Mouse (Mus musculus): Measurements from ENCODE around the gene Nadk2. TPM values are rescaled to one million over a fixed set of nuclear protein-coding genes. Genes with fewer than 3 reads are reported as not detected.

Nadk2 gene
- polyA plus RNA-seq, 1 experiment from 2014 or later, result 13.7 TPM

GRCm38 (mm10) chr15:9106303-9107074 lies 35.4 kb downstream of the Nadk2 start:
- no peak for ATAC-seq (ENCODE audit: low FRiP score, low TSS enrichment)
- TF ChIP-seq EP300 (optimal IDR thresholded peaks at IDR 0.05) (no peak), CTCF (IDR thresholded peaks at IDR 0.05; ENCODE audit: low read depth) (no peak)
- Histone ChIP-seq H3K36me3 (ENCODE audit: control insufficient read depth, insufficient read depth, low read length) (peaks cover 4% of the 10 kb centered on the region; the same call in 1 of the 2 replicates), H3K4me3 (ENCODE audit: low read depth, low read length) (no peak overlapping the region), H3K9ac (ENCODE audit: low read length) (no peak overlapping the region), H3K4me2 (replicated peaks; ENCODE audit: low read depth) (no peak overlapping the region), H3K9me3 (ENCODE audit: control insufficient read depth, low read length) (no peaks in the 10 kb centered on the region), H3K27me3 (ENCODE audit: control insufficient read depth, insufficient read depth, low read length) (no peaks in the 10 kb centered on the region), H3K27ac (replicated peaks) (no peak overlapping the region), H3K4me1 (replicated peaks; ENCODE audit: control insufficient read depth, insufficient read depth) (no peaks in the 10 kb centered on the region)
- WGBS, result 66% methylated on average over 13 of the region's 13 CpGs
- no peak for DNase-seq (ENCODE audit: low spot score)

- no peaks in the 10 kb centered on the region for H3K4me1 ChIP-seq (replicated peaks; ENCODE audit: control insufficient read depth, insufficient read depth)
- H3K9me3 ChIP-seq (ENCODE audit: control insufficient read depth, low read length), result no peaks in the 10 kb centered on the region
- WGBS, result 84% methylated on average over 6 of the region's 6 CpGs
- TF ChIP-seq CTCF (IDR thresholded peaks at IDR 0.05; ENCODE audit: low read depth), result no peak
- no peak for TF ChIP-seq EP300 (optimal IDR thresholded peaks at IDR 0.05)
- H3K27ac ChIP-seq (replicated peaks), result no peak overlapping the region
- H3K4me2 ChIP-seq (replicated peaks; ENCODE audit: low read depth), result no peak overlapping the region
- no peaks in the 10 kb centered on the region for H3K27me3 ChIP-seq (ENCODE audit: control insufficient read depth, insufficient read depth, low read length)
- no peak overlapping the region for H3K4me3 ChIP-seq (ENCODE audit: low read depth, low read length)
- no peak for DNase-seq (ENCODE audit: low spot score)
- H3K9ac ChIP-seq (ENCODE audit: low read length), result no peak overlapping the region
- no peak for ATAC-seq (ENCODE audit: low FRiP score, low TSS enrichment)
- peaks cover 4% of the 10 kb centered on the region; the same call in 1 of the 2 replicates for H3K36me3 ChIP-seq (ENCODE audit: control insufficient read depth, insufficient read depth, low read length)
Observed at GRCm38 (mm10) chr15:9110526-9111347, 39.7 kb downstream of the Nadk2 start.

- WGBS, result 79% methylated on average over 3 of the region's 3 CpGs
Observed at GRCm38 (mm10) chr15:9111648-9112047, 40.6 kb downstream of the Nadk2 start.

DNA sequence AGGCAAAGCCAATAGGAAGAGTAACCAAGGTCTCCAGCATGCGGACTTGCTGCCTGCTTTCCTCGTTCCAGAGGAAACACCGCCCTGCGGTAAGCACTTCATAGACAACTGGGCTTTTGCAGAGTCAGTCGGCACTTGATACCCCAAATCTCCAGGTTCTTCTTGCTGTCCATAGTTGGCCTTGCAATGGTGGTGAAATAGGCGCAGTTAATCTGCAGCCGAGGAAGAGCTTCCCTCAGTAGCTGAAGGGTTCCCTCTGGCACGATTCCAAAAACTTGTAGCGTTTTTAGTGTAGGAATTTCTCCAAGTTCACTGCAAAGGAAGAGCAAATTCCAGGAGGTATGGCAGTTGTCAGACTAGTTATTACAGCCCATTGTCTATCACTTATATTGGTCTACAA lies 42.5 kb downstream of the Nadk2 start:
- H3K36me3 ChIP-seq (ENCODE audit: control insufficient read depth, insufficient read depth, low read length), result peaks cover 7% of the 10 kb centered on the region
- WGBS, result 69% methylated on average over 9 of the region's 9 CpGs
- H3K4me1 ChIP-seq (replicated peaks; ENCODE audit: control insufficient read depth, insufficient read depth), result no peaks in the 10 kb centered on the region
- H3K4me3 ChIP-seq (ENCODE audit: low read depth, low read length), result no peak overlapping the region
- ATAC-seq (ENCODE audit: low FRiP score, low TSS enrichment) (no peak), DNase-seq (ENCODE audit: low spot score) (no peak)
- no peak for TF ChIP-seq CTCF (IDR thresholded peaks at IDR 0.05; ENCODE audit: low read depth)
- TF ChIP-seq EP300 (optimal IDR thresholded peaks at IDR 0.05), result no peak
- no peak overlapping the region for H3K27ac ChIP-seq (replicated peaks)
- no peaks in the 10 kb centered on the region for H3K9me3 ChIP-seq (ENCODE audit: control insufficient read depth, low read length)
- no peak overlapping the region for H3K4me2 ChIP-seq (replicated peaks; ENCODE audit: low read depth)
- H3K9ac ChIP-seq (ENCODE audit: low read length), result no peak overlapping the region
- no peaks in the 10 kb centered on the region for H3K27me3 ChIP-seq (ENCODE audit: control insufficient read depth, insufficient read depth, low read length)

More at GRCm38 (mm10) chr15:9111648-9112047, 40.6 kb downstream of the Nadk2 start:
- ATAC-seq (ENCODE audit: low FRiP score, low TSS enrichment) (no peak), DNase-seq (ENCODE audit: low spot score) (no peak)
- H3K9me3 ChIP-seq (ENCODE audit: control insufficient read depth, low read length), result no peaks in the 10 kb centered on the region
- no peak for TF ChIP-seq EP300 (optimal IDR thresholded peaks at IDR 0.05)
- TF ChIP-seq CTCF (IDR thresholded peaks at IDR 0.05; ENCODE audit: low read depth), result no peak
- no peaks in the 10 kb centered on the region for H3K4me1 ChIP-seq (replicated peaks; ENCODE audit: control insufficient read depth, insufficient read depth)
- H3K4me2 ChIP-seq (replicated peaks; ENCODE audit: low read depth), result no peak overlapping the region
- H3K9ac ChIP-seq (ENCODE audit: low read length), result no peak overlapping the region
- no peaks in the 10 kb centered on the region for H3K27me3 ChIP-seq (ENCODE audit: control insufficient read depth, insufficient read depth, low read length)
- H3K27ac ChIP-seq (replicated peaks), result no peak overlapping the region
- H3K36me3 ChIP-seq (ENCODE audit: control insufficient read depth, insufficient read depth, low read length), result peaks cover 5% of the 10 kb centered on the region
- no peak overlapping the region for H3K4me3 ChIP-seq (ENCODE audit: low read depth, low read length)

DNA sequence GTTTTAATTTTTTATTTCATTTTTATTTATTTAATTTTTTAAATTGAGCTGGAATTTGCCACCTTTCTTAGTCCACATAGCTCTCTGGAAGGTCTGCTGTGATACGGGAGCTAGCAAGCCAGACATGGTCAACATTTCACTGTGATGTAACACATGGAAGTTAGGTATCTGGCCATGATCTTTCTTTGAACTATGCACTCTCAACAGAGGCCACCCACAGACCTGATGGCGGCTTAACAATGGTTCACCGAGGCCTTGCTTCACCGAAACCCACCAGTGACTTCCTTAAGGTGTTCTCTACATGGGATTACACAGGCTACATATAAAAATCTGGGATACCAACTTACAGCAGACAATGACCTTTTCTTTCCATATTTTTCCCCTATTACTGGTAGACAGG lies 43.1 kb downstream of the Nadk2 start:
- Histone ChIP-seq H3K9me3 (ENCODE audit: control insufficient read depth, low read length) (no peaks in the 10 kb centered on the region), H3K27ac (replicated peaks) (no peak overlapping the region), H3K4me1 (replicated peaks; ENCODE audit: control insufficient read depth, insufficient read depth) (no peaks in the 10 kb centered on the region), H3K27me3 (ENCODE audit: control insufficient read depth, insufficient read depth, low read length) (no peaks in the 10 kb centered on the region), H3K4me3 (ENCODE audit: low read depth, low read length) (no peak overlapping the region), H3K36me3 (ENCODE audit: control insufficient read depth, insufficient read depth, low read length) (peaks cover 8% of the 10 kb centered on the region), H3K9ac (ENCODE audit: low read length) (no peak overlapping the region), H3K4me2 (replicated peaks; ENCODE audit: low read depth) (no peak overlapping the region)
- WGBS, result 65% methylated on average over 4 of the region's 4 CpGs
- DNase-seq (ENCODE audit: low spot score) (no peak), ATAC-seq (ENCODE audit: low FRiP score, low TSS enrichment) (no peak)
- no peak for TF ChIP-seq EP300 (optimal IDR thresholded peaks at IDR 0.05)
- no peak for TF ChIP-seq CTCF (IDR thresholded peaks at IDR 0.05; ENCODE audit: low read depth)

- Histone ChIP-seq H3K27me3 (ENCODE audit: control insufficient read depth, insufficient read depth, low read length) (no peaks in the 10 kb centered on the region), H3K36me3 (ENCODE audit: control insufficient read depth, insufficient read depth, low read length) (peaks cover 9% of the 10 kb centered on the region), H3K9me3 (ENCODE audit: control insufficient read depth, low read length) (no peaks in the 10 kb centered on the region), H3K4me3 (ENCODE audit: low read depth, low read length) (no peak overlapping the region), H3K4me1 (replicated peaks; ENCODE audit: control insufficient read depth, insufficient read depth) (no peaks in the 10 kb centered on the region), H3K4me2 (replicated peaks; ENCODE audit: low read depth) (no peak overlapping the region), H3K9ac (ENCODE audit: low read length) (no peak overlapping the region), H3K27ac (replicated peaks) (no peak overlapping the region)
- DNase-seq (ENCODE audit: low spot score) (no peak), ATAC-seq (ENCODE audit: low FRiP score, low TSS enrichment) (no peak)
- TF ChIP-seq EP300 (optimal IDR thresholded peaks at IDR 0.05) (no peak), CTCF (IDR thresholded peaks at IDR 0.05; ENCODE audit: low read depth) (no peak)
- 39% methylated on average over 5 of the region's 5 CpGs for WGBS
Observed at GRCm38 (mm10) chr15:9114599-9114998, 43.5 kb downstream of the Nadk2 start.
